Mouse (Mus musculus) ovary, postnatal 36 days (tissue): ENCODE measurements around the gene Cxcl9.

Source experiments
- DNase-seq: peaks from one replicate; pipeline ENCODE4 v3.0.0; 2022; ENCODE audit warnings: low spot score, mixed read lengths

Gene Cxcl9

DNA sequence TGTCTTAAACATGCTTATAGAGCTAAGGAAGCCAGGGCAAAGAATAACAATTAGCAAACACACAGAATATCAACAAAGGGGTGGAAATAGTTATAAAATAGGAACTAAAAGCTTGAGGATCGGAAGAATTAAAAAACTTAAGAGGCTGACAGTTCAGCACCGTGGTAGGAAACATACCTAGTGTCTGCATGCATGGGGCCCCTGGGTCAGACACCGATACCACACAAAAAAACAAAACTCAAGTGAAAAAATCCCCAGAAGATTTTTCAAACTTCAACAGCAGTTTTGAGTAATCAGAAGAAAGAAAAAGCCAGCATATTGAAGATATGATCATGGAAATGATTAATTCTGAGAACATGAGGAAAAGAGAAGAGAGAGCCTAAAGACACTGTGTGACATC, 8.9 kb upstream of the Cxcl9 start:
- DNase-seq, result no peak

DNA sequence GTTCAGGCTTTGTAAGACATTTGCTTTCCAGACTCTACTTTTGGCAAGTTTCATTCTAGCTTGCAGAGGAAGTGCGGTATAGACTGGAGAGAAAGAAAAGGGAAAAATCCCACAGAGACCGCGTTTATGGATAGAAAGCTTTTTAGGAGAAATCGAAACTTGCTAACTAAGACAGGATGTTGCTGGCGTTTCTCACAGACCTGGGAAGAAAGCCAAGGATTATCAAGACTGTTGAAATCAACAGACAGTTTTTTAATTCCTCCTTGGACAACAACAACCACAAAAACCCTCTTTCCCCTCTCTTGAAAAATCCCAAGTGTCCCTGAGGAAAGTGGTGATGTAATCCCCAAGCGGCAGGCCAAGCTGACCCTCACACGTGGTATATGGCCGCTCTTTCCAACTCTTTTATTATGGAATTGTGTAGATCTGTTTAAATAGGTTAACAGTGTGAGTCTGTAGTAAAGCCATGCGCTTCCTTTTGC, 4.5 kb upstream of the Cxcl9 start:
- DNase-seq, result peak; percentile 28

DNA sequence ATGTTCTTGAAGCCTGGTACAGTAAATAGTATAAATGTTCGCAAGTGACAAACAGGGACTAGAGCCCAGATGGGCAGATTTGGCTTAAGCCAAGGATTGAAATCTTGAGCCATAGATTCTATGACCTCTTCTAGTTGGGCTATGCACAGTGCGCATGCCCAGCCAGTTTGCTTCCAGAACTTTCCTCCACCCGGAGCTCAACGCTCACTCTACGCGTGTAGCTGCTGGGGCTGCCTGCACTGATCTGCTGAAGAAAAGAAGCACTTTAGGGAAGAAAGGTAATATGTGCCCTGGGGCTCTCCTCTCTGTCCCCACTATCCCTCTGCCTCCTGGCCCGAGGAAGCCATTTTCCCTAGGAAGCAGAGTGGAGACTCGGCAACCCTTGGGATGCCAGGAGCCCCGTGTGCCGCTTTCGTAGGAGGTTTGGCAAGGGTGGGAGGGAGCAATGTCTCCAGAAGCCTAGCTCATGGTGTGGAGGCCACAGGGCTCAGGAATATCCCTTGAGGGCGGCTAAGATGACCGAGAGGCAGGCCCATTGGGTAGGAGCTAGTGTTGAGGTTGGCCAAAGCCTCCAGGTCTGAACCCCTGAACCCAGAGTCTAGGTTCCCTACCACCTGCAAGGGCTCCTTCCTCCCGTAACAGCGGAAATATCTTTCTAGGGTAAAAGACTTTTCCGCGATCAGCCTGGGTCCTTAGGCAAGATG, 3.9 kb upstream of the Cxcl9 start, which contains the start of gene Art3:
Art3 (plus strand) TSS at position 193 of the 704 bp plus-strand sequence.
- DNase-seq, result no peak

DNA sequence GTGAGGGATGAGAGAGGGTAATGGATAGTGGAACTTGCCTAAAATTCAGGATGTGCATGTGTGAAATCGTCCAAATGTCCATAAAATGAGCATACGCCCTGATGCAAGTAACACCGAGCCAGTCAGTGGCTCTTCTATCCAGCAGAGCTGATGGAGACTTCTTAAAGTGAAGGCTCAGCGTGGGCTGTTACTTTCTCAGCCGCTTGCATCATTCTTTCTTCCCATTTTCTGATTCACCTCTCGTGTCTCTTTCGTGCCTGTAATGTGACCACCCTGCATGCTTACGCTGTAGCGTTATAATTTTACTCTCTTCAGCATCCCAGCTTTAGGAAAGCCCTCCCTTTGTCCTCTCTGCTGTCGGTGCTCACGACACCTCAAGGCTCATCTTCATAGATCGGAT, 3.2 kb upstream of the Cxcl9 start:
- no peak for DNase-seq

DNA sequence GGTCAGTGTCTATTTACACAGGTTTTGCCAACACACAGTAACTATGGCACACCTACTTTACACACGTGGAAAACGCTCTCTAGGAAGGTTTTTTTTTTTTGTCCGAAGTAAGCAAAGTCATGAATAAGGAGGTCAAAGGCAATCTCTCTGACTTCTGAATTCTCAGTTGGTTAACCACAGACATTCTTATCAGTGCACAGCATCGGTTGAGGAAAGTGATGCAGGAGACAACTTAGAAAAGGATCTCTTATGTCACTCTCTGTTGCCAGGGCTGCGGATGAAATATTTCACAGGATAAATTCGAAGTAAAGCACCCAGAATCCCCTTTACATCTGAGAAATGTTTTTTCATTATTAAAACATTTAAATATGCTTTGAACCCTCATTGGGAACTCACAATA, 512 bp downstream of the Cxcl9 start:
- no peak for DNase-seq

DNA sequence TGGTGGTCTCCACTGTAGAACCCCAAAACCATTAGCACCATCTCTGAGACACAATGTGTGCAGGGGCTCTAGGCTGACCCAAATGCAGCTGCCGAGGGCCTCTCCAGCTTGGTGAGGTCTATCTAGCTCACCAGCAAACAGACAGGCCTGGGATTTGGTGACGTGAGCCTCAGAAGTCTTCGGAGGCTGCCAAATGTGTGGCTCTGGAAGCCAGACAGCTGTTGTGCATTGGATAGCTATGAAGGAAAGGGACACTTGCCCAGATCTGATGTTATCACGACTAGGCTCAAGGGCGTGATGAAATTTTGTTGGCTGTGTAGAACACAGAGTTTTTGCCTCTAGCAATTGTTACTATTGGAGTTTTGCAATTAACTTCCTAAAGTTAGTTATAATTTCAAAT, 4.6 kb downstream of the Cxcl9 start:
- DNase-seq, result peak; percentile 44

DNA sequence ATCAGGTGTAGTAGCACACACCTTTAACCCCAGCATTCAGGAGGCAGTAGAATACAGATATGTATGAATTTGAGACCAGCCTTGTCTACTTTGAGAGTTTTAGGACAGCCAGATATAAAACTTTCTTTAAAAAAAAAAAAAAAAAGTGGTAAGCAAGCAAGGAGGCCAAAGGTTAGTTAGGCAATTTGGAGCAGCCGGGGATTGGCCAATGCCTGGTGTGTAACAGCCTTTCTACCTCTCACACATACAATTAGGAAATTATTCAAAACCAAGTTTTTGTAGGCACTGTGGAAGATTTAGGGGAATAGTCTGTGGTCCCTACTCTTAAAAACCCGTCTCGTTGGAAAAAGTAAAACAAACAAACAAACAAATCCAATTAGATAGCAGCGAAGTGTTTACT, 5.3 kb downstream of the Cxcl9 start:
- no peak for DNase-seq

DNA sequence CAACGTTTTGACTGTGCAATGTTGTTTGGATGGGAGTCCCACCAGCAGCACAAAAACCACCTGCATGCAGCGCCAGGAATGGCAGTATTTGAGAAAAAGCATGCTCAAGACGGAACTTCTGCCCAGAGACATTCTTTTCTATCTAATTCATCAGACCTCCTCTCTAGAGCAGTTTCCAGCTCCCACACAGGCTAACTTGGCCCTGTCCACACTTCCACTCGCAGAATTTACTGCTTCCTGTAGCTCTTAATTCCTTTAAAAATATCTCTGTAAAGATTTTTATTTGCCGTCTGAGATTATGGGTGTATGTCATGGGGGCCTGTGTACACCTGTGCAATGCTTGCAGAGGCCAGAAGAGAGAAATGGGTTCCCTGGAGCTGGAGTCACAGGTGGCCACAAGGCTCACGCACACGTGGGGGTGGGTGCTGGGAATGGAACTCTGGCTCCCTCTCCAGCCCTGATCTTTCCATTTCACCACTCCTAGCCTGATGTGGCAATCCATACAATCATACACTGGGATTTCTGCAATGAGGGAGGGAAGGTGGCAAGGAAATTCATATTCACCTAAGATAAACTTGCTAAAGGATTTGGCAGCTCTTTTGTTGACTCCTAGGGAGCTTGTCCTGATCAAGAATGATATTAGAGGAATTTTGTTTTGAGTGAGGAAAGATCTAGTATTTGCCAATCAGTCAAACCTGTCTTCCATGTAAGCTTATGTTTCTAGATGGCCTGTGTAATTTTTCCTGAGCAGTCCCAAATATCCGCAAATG, 6.1 kb downstream of the Cxcl9 start:
- no peak for DNase-seq

DNA sequence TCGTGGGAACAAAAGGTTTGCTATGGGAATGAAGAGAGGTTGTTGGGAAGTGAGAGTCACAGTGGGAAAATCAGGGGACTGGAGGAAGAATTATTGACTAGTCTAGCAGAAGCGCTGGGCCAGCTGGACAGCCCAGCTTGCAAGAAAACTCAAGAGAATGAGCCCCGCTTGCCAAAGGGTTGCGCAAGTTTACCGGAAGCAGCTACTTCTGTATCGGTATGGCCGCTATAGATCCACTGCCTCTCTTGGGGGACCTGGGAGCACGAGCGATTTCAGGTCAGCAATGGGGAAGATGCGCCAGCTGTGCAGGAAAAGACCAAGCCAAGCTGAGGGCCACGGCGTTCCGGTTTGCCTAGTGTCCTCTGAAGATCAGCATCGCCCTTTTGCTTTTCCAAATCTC, 9.3 kb downstream of the Cxcl9 start:
- no peak for DNase-seq

DNA sequence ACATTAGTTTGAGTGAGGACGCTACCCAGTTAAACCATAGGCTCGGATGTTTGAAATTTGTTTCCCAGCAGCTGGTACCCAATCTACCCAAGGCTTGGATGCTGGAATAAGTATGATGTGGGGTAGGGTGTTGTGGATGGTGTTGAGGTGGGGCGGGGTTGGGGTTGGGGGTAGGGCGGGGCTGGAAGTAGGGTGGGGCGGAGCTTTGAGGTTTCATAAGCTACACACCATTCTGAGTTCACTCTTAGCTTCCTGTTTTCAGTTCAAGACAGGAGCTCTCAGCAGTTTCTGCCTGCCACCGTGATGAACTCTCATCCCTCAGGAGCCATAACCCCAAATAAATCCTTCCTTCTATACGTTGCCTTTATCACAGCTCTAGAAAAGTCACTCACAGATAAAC, 9.8 kb downstream of the Cxcl9 start:
- no peak for DNase-seq

DNA sequence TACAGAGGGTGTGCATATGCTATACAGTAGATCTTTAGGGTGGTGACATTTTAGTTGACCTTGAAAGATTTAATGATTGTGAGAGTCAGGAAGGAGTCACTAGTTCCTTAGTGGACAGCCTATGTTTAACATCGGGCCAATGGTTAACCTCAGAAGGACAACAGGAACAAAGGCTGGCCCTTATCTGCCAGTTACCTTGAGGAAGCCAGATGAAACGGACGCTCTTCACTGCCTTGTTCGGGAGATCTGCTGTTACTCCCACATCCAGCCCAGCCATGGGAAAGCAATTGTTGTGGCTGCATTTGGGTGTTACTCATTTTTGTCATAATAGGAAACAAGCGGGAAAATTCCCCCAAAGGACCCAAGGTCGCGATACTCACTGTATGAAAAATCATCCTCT, 14.1 kb downstream of the Cxcl9 start:
- no peak for DNase-seq

DNA sequence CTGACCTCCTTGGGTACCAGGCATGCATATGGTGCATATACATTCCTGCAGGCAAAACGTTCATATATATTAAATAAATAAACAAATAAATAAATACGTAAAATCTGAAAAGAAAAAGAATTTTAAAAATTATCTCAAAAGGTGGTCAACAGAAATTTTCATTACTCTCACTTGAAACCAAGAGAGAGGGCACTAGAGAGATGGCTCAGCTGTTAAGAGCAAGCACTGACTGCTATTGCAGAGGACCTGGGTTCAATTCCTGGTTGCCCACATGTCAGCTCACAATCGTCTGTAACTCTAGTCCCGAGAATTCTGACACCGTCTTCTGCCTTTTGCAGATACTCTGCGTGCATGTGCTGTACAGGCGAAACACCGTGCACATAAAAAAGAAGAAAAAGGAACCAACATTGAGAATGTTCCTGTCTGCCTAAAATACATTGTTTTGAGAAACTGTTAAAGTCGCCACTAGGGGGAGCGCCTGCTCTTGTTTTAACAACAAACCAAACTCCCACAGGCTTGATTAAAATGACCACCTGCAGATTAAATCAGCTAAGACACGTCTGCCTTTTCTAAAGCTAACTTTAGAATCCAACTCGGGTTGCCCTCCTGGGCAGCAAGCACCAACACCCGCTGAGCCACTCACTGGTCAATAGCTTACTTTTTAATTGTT, 15.7 kb downstream of the Cxcl9 start:
- peak; percentile 70 for DNase-seq

DNA sequence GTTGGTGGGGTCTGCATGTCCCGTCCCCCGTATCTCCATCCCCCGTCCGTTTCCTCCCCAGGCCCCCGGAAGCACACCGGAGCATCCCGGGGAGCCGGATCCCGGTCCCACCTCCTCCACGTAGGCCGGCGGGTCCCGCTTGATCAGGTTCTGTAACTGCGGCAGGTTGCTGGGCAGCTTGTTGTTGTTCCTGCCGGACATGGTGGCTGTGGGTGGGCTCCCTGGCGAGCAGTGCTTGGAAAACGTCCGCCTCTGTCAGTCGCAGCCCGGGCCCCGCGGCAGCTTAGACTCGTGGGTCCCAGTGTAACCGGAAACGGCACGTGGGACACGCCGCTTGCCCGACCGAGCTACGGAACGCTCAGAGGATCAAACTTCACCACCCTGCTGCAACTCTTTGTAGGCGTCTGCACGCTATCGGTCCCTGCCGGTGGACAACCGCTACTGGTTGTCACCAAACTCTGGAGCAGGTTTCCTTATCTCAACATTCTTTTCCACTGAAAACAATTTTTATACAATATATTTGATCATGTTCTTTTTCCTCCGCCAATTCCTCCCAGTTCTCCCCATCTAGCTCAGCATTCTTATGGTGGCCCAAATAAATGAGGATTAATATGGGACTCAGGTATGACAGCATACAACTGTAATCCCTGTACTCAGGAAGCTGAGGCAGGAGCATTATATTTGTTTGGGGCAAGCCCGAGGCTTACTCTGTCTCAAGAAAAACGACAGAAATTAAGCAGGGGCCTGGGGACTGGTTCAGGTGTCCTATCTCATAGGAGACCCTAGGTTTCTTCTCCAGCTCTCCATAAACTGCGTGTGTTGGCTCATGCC, 18.0 kb downstream of the Cxcl9 start, which contains the start of gene Sdad1:
Sdad1 (minus strand) TSS at position 799 of the 831 bp plus-strand sequence.
- DNase-seq, result peak; percentile 89

DNA sequence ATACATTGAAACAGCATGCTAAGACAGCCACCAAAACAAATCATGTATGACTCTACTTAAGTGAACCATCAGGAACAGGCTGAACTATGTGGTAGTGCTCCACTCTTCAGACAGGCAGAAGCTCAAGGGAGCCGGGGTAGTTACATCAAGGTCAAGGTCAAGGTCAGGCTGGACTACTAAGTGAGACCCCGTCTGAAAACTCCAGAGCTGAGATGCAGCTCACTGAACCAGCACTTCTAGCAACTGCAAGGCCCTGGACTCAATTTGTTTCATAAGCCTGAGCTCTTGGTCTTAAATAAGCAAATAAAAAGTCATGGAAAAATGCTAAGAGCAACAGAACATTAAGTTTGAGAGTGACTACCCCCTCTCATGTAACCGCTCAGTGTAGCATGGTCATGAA, 23.6 kb downstream of the Cxcl9 start:
- DNase-seq, result no peak

DNA sequence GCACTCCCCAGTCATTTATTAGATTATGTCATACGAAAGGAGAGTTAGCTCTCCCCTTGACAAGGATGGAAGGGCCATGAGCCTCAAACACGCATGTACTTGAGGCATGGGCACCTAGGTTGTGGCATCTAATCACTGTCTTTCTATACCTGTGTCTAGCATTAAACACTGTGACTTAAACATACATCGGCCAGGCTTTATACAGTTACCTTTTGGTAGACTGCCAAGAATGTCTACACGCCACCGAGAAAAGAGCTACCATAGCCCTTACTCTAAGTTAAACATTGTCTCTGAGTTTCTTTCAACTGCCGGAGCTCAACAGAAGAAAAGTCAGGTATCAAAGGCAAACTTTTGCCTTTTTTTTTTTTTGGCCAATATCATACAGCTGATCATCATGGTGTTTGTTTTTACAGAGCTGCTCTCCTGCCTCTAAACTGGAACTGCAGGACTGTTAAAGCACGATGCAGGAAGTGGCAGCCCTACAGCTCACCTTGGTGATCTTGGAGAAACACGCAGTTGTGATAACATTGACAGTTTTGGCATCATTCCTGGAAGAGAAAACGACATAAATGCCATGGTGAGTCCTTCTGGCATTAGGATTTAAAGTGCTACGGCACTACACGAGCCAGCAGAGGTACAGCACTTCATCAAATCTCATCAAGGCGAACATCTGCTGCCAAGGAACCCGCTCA, 25.6 kb downstream of the Cxcl9 start:
- DNase-seq, result no peak

DNA sequence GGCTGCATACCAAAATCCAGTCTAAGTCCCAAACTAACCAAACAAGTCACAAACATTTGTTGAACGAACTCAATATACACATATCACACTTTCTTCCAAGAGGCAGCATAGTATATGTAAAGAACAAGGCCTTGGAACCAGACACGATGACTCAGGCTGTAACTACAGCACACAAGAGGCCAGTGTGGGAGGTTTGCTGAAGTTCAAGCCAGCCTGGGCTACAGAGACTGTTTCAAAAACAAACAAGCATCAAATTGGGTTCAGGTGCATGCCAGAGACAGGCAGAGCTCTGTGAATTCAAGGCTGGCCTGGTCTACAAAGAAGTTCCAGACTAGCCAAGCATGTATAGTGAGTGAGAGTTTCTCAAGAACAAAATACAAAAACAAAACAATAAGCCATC, 33.4 kb downstream of the Cxcl9 start:
- DNase-seq, result no peak

DNA sequence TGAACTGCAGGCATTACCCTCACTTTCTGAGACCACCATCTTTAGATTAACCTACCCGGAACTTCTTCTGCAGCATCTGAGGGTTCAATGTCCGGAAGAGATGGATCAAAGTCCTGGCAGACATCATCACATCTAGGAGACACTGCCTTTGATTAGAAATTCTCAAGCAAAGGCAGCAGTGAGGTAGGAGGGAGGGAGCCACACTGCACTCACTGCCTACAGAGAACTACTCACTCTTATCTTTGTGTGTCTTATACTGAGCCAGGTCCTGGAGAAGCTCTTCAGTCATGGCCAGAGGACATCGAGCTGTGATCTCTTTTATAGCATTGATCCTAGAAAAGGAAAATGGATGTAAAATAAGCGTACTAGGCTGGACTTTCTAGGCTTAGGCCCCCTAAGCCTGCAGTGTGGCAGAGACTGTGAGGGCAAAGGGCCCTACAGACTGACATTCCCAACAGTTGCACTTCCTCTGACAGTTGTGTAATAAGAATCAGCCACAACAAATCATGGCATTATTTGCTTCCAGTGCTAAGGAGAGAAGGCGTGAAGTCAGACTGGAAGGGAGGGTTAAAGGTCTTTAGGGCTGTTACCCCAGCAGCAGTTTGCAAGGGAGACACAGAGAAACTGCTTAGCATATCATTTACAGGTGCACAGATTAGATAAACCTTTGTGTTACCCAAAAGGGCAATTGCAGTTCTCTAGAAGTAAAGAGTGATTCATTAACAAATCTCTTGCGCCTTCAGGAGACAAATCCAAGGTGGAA, 36.0 kb downstream of the Cxcl9 start:
- no peak for DNase-seq

DNA sequence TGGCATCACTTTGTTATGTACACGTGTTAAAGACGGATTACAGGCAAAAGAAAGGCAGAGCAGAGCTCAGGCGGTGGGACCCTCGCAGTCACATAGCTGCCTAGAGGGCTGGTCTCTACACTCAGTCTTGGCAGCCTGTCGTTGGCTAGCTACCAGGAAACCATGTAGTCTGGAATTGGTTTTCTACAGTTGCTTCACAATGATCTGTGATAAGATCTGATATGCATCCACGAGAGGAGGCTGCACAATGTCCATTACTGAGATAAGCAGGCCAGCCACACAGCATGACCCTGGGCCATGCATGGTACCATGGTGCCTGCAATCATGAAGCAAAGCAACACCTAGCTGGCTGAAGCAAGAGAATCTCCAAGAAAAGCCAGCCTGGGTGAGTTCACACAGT, 40.0 kb downstream of the Cxcl9 start:
- no peak for DNase-seq

DNA sequence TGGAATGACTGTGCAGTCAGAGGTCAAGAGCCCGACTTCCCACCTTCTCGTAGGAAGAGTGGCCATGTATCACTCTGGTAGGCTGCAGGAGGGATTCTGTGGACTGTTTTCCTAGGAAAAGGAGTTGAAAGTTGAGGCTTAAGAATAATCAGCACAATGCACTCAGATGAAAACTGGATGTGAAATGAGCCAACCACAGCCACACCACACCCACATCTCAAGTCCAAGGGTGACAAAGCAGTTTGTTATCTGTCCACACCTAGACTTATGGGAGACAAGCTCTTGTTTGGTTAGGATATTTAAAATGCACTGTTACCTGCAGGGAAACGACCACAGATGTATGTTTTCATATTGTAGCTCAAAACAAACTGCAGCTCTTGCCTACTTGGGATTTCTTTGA, 44.8 kb downstream of the Cxcl9 start:
- DNase-seq, result no peak

DNA sequence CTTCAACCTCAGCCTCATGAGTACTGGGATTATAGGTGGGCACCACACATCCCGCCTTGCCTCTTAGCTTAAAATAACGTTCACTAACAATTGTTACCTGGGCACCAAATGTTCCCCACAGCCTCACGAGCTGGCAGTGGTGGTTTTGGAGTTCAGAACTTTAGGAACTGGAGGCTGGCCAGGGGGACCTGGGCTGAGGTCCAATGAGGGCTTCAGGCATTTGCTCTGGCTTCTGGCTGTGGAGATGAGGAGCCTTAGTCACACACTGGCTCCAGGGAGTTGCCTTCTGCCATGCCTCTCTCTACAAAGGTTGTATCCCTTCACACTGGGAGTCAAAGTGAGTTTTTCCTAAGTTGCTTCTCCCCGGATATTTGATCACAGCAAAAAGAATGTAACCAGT, 45.3 kb downstream of the Cxcl9 start:
- peak; percentile 20 for DNase-seq
